Mouse (Mus musculus) intestine, embryonic 14.5 days (tissue): ENCODE results near the gene Neurl1a. TPM values are rescaled to one million over a fixed set of nuclear protein-coding genes. Genes with fewer than 3 reads are reported as not detected.

ENCODE experiments used
- ATAC-seq: fragments of 200-750 bp; cut with Nextera tagmentation; replicated peaks from 2 replicates; pipeline ENCODE4 v1.8.0; 2017; ENCODE audit warnings: low read depth, moderate number of reproducible peaks, moderate TSS enrichment, moderate library complexity; ENCODE audit not compliant: low FRiP score, low TSS enrichment
- DNase-seq: peaks from one replicate; pipeline ENCODE4 v3.0.0-alpha.2; 2018; ENCODE audit warnings: low spot score
- H3K27ac ChIP-seq: fragments of 300-500 bp; sonication (generic); 2 replicates; pipeline ENCODE4 v1.5.1; 2014; ENCODE audit warnings: low read depth, mild to moderate bottlenecking, control low read depth
- H3K27me3 ChIP-seq: fragments of 300-500 bp; sonication (generic); replicated peaks from 2 replicates; pipeline ENCODE4 v1.6.1; 2014; ENCODE audit warnings: low read length, control low read depth; ENCODE audit not compliant: control insufficient read depth, insufficient read depth
- H3K36me3 ChIP-seq: fragments of 300-500 bp; sonication (generic); 2 replicates; pipeline ENCODE4 v1.6.1; 2014; ENCODE audit warnings: low read length, control low read depth; ENCODE audit not compliant: control insufficient read depth, insufficient read depth
- H3K4me1 ChIP-seq: fragments of 300-500 bp; sonication (generic); replicated peaks from 2 replicates; pipeline ENCODE4 v1.6.1; 2014; ENCODE audit warnings: low read length, control low read depth, mixed read lengths; ENCODE audit not compliant: control insufficient read depth, insufficient read depth
- H3K4me2 ChIP-seq: fragments of 300-500 bp; sonication (generic); 2 replicates; pipeline ENCODE4 v1.6.1; 2014; ENCODE audit warnings: low read length
- H3K4me3 ChIP-seq: fragments of 300-500 bp; sonication (generic); 2 replicates; pipeline ENCODE4 v1.5.1; 2014; ENCODE audit warnings: low read depth, low read length, control low read depth, mixed read lengths
- H3K9ac ChIP-seq: fragments of 300-500 bp; sonication (generic); 2 replicates; pipeline ENCODE4 v1.6.1; 2014; ENCODE audit warnings: mild to moderate bottlenecking, low read length
- H3K9me3 ChIP-seq: fragments of 300-500 bp; sonication (generic); 2 replicates; pipeline ENCODE4 v1.6.1; 2016; ENCODE audit warnings: low read length, control low read depth; ENCODE audit not compliant: control insufficient read depth
- WGBS: fragments of 180-500 bp; shearing (Covaris S2); extraction: QIAGEN DNeasy Blood & Tissue Kit; methylation state at CpG from one replicate; pipeline ENCODE4 v1.1.7; 2014; 5-methylcytosine and 5-hydroxymethylcytosine counted together
- polyA plus RNA-seq: library from polyadenylated mRNA; unstranded; fragments of >200 nt; fragmentation: Nextera tagmentation; extraction: Ambion mirVana; gene quantifications from 2 replicates; pipeline ENCODE4 v1.2.1, GENCODE M21; 2014

The Neurl1a gene
- polyA plus RNA-seq, 1 experiment from 2014 or later, result 9.1 TPM

DNA sequence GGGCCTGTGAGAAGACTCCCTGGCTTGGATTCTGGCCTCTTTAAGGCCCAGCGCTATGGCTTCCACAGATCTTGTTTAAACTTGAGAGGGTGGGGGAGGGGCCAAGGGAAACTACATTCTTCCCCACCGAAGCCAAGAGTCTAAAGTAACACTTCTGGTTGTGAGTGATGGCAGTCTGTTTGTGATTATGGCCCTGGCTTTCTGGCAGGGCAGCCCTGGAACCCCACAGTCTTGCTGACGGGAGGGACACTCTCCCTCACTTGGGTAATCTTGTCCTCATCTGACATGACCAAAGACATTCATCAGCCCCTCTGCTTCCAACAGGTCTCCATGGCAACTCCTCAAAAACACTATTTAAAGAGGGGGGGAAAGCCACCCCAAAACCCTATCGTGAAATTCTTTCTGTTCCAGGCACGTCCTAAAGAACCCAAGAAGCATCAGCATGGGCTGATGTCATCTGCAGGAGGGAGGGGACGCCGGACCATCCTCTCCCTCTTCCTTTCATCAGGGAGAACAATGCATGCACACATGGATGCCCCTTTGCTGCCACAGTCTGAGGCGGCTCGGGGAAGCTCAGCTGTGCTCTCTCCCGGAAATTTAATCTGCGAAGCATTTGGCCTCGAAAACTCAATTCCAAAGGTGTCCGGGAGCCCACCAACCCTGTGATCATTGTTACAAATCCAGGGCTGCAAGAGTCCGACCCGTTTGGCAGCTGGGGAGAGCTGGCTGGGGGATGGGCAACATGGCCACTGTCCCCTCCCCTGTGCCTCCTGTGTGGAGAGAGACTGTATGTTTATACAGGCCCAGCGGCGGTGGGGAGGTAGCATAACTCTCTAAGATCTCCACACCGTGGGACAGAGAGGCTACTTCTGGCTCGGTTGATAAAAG is 122.9 kb downstream of the Neurl1a start:
- Histone ChIP-seq H3K4me1 (peaks cover 30% of the 10 kb centered on the region), H3K27ac (peak overlapping the region; percentile 75), H3K4me2 (peak overlapping the region; percentile 23), H3K27me3 (no peaks in the 10 kb centered on the region), H3K4me3 (no peak overlapping the region), H3K9ac (peak overlapping the region; percentile 25; the same call in 1 of the 2 replicates), H3K9me3 (no peaks in the 10 kb centered on the region), H3K36me3 (peaks cover 40% of the 10 kb centered on the region)
- ATAC-seq (peak; percentile 56), DNase-seq (peak; percentile 68)
- WGBS, result 16% methylated on average over 19 of the region's 19 CpGs

- ATAC-seq, result no peak; the same call in 1 of the 2 replicates
Measured at GRCm38 (mm10) chr19:47302191-47302852, 123.7 kb downstream of the Neurl1a start.

GRCm38 (mm10) chr19:47303128-47303527 is 124.5 kb downstream of the Neurl1a start:
- 87% methylated on average over 10 of the region's 10 CpGs for WGBS
- ATAC-seq (no peak), DNase-seq (no peak)
- Histone ChIP-seq H3K27me3 (no peaks in the 10 kb centered on the region), H3K4me2 (no peak overlapping the region), H3K9me3 (no peaks in the 10 kb centered on the region), H3K4me1 (peaks cover 30% of the 10 kb centered on the region), H3K27ac (peak overlapping the region; percentile 75; the same call in 1 of the 2 replicates), H3K36me3 (peaks cover 41% of the 10 kb centered on the region), H3K9ac (no peak overlapping the region), H3K4me3 (no peak overlapping the region)

More at GRCm38 (mm10) chr19:47302191-47302852, 123.7 kb downstream of the Neurl1a start:
- Histone ChIP-seq H3K9ac (no peak overlapping the region), H3K27me3 (no peaks in the 10 kb centered on the region), H3K4me3 (no peak overlapping the region), H3K27ac (peak overlapping the region; percentile 75), H3K4me1 (peaks cover 30% of the 10 kb centered on the region), H3K36me3 (peaks cover 40% of the 10 kb centered on the region), H3K9me3 (no peaks in the 10 kb centered on the region), H3K4me2 (peak overlapping the region; percentile 23)
- DNase-seq, result no peak
- WGBS, result 55% methylated on average over 21 of the region's 21 CpGs

- no peak overlapping the region for H3K4me2 ChIP-seq
- peaks cover 33% of the 10 kb centered on the region for H3K36me3 ChIP-seq
- 89% methylated on average over 5 of the region's 5 CpGs for WGBS
- no peak overlapping the region for H3K4me3 ChIP-seq
- H3K4me1 ChIP-seq, result peaks cover 33% of the 10 kb centered on the region
- ATAC-seq, result no peak
- H3K9me3 ChIP-seq, result no peaks in the 10 kb centered on the region
- H3K9ac ChIP-seq, result no peak overlapping the region
- DNase-seq, result no peak
- H3K27ac ChIP-seq, result no peak overlapping the region
- no peaks in the 10 kb centered on the region for H3K27me3 ChIP-seq
Measured at GRCm38 (mm10) chr19:47304170-47304745, 125.6 kb downstream of the Neurl1a start.

DNA sequence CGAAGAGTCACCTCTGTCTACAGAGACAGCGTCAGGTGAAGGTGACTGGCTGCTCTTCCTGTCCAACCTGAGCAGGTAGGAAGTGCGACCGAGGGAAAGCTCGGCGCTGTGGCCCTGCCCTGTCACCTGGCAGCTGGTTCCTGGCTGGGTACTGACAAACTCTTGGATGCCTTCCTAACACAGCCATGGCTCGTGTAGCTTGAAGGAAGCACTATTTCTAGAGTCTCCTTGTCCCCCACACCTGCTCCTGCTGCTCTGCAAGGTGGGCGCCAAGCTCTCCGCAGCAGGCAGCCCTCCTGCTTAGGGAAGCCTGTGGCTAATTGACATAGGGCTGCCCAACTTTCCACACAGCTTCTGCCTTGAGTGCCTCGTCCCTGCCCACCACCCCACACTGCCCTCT is 126.8 kb downstream of the Neurl1a start:
- ATAC-seq, result no peak
- H3K9ac ChIP-seq, result no peak overlapping the region
- no peaks in the 10 kb centered on the region for H3K9me3 ChIP-seq
- 83% methylated on average over 10 of the region's 10 CpGs for WGBS
- H3K27ac ChIP-seq, result no peak overlapping the region
- no peak overlapping the region for H3K4me3 ChIP-seq
- no peaks in the 10 kb centered on the region for H3K27me3 ChIP-seq
- DNase-seq, result no peak
- peaks cover 30% of the 10 kb centered on the region for H3K36me3 ChIP-seq
- H3K4me1 ChIP-seq, result peaks cover 33% of the 10 kb centered on the region
- H3K4me2 ChIP-seq, result no peak overlapping the region

DNA sequence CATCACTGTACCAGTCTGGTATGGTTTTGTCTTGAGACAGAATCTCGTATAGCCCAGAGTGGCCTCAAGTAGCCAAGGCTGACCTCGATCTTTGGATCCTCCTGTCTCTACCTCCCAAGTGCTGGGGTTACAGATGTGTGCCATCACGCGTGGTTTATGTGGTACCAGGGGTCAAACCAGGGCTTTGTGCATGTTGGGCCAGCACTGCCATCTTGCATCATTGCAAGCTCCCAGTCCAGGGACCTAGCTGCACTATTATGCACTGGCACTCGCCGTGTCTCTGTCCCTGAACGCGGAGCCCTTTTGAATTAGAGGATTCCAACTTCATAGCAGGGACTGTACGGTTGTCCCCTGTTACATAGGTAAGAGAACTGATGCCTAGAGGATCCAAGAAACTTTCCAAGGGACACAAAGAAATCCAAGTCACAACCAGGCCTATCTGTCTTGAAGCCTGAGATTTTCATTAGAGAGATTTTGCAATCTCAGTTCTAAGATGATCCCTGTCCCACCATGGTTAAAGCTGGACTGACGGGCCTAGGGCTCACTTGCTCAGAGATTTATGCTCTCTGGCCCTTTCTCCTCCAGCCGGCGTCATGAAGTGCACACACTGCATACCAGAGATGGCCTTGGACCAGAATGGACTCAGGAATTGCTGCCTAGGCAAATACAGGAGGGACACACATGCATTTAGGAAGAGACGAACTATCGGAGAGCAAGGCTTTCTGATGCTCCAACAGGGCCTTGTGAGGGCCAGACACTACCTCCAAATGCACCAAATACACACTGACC is 127.7 kb downstream of the Neurl1a start:
- Histone ChIP-seq H3K27me3 (no peaks in the 10 kb centered on the region), H3K4me1 (peaks cover 25% of the 10 kb centered on the region), H3K36me3 (peaks cover 30% of the 10 kb centered on the region), H3K4me2 (no peak overlapping the region), H3K9ac (no peak overlapping the region), H3K4me3 (no peak overlapping the region), H3K27ac (no peak overlapping the region), H3K9me3 (no peaks in the 10 kb centered on the region)
- ATAC-seq (no peak), DNase-seq (no peak)
- 79% methylated on average over 14 of the region's 14 CpGs for WGBS

DNA sequence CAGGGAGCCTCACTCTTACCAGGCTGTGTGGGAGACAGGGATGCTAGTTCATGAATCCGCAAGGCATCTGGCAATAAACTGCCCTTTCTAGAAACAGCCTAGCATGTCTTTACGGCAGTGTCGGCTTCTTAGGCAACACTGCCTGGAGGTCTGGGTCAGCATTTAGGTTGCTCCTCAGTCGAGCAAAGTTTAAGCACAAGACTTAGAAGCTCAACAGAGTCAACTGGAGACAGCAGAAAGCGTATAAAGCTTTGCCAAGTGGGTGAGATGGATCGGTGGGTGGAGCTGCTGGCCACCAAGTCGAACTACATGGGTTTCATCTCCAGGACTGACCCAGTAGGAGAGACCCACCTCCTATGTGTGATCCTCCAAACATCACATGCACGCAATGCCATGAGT is 128.3 kb downstream of the Neurl1a start:
- Histone ChIP-seq H3K27ac (no peak overlapping the region), H3K36me3 (peaks cover 30% of the 10 kb centered on the region), H3K27me3 (no peaks in the 10 kb centered on the region), H3K9ac (no peak overlapping the region), H3K4me3 (no peak overlapping the region), H3K4me1 (peaks cover 21% of the 10 kb centered on the region), H3K9me3 (no peaks in the 10 kb centered on the region), H3K4me2 (no peak overlapping the region)
- WGBS, result 76% methylated on average over 8 of the region's 8 CpGs
- ATAC-seq (no peak), DNase-seq (no peak)
